Mouse (Mus musculus) CD4-positive helper T cell, adult 2 months (primary cell): ENCODE data around the gene Vstm4.

Experiments
- DNase-seq: peaks from one replicate; pipeline ENCODE4 v3.0.0-alpha.2; 2012; ENCODE audit warnings: low read depth, missing footprints, low spot score

Vstm4 gene

GRCm38 (mm10) chr14:32858941-32859510 lies 2.5 kb downstream of the Vstm4 start:
- DNase-seq = no peak

DNA sequence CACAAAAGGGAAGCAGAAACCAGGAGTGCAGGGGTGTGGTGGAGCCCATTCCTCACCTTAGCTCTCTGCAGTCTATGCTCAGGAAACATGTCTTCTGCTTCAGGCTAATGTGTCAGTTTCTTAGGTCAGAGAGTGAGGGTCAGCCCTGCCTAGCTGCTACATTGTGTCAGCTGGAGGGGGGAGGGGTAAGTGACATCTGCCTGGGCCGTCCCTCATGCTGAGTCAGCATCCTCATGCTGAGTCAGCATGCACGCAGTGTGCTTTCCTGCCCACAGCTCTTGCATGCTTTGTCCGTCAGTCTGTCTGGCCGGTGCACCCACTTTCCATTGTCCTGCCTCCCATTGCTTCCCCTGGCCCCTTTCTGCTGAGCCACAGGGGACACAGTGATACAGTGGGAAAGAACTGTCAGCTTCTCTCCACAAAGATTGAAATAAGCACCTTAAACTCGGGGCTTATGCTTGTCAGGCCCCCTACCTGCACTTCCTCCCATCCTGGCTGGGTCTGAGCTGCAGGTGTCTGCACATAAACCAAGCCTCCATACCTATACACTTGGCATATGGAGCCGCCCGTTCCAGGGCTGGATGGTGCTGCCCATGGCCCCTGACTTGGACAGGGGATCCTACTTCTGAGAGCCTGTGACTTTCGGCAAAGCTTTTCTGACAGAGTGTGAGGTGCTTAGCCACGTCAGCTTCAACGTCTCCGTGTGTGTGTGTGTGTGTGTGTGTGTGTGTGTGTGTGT lies 3.4 kb downstream of the Vstm4 start:
- no peak for DNase-seq

GRCm38 (mm10) chr14:32861149-32861581 lies 4.6 kb downstream of the Vstm4 start:
- no peak for DNase-seq

DNA sequence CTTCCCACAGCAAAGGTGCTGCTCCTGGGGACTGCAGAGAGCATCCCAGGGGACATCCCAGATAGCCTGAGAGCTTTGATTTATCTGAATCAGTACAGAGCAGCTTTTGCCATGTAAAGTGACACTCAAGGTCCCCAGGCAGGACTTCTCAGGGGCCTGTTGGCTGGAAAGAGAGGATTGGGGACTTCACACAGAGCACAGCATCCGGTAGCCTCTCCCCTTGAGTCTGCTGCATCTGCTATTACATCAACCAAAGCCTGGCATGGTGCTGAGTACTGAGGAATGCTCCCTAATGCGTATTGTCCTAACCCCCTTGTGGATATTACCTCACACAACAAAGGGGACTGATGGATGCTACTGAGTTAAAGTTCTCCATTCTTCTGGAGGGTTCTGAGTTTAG lies 5.1 kb downstream of the Vstm4 start:
- no peak for DNase-seq

DNA sequence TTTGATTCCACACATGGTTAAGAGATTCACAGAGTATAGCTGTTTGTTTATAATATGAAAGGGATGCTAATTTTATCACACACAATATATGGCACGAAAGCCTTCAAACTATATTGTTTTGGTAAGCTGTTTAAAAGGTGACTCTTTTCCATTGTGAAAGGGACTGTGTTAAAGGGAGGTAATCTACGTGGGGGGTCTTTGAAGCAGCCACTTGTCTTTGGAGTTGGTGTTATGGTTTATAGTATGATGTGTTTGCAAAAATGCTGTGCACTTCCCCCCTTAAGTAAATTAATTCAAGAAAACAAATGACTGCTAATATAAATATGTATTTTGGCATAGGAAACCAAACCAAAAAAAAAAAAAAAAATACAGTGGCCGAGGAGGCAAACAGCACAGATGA lies 8.8 kb downstream of the Vstm4 start:
- no peak for DNase-seq

DNA sequence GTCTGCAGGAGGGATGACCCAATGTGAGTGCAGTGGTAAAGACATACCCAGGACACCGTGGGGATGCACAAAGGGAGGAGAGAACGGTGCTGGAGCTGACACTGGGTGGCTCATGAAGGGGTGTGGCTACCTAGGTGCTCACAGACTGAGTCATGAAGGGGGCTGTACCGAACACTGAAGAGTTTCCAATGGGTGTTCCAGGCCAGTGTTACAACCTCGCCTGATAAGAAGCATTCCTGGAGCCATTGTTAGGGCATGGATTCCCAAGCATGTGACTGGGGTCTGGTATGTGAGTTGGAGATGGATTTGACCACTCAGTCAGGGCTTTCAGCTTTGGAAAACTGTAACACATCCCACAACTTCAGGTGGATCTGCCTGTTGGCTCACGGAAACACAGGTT lies 15.4 kb downstream of the Vstm4 start:
- no peak for DNase-seq

- no peak for DNase-seq
These were observed 21.0 kb downstream of the Vstm4 start for GRCm38 (mm10) chr14:32877549-32877948.

- no peak for DNase-seq
These were observed 23.8 kb downstream of the Vstm4 start for GRCm38 (mm10) chr14:32880332-32880731.

DNA sequence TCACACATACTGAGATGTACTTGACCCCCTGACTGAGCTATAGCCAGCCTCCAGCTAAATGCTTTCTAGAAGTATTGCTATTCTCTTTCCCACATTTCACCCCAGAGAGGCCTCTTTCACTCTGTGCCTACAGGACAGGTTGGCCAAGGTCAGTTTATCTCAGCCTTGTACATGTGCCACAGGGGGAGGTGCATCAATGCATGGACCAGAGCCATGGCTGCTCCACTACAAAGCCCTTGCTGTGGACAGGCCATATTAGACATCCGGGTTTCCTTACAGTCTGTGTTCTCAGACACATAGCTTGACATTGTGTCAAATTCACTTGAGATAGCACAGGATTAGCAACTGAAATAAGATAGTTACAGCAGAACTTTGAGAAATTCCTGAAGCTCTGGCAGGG lies 25.1 kb downstream of the Vstm4 start:
- DNase-seq = no peak

DNA sequence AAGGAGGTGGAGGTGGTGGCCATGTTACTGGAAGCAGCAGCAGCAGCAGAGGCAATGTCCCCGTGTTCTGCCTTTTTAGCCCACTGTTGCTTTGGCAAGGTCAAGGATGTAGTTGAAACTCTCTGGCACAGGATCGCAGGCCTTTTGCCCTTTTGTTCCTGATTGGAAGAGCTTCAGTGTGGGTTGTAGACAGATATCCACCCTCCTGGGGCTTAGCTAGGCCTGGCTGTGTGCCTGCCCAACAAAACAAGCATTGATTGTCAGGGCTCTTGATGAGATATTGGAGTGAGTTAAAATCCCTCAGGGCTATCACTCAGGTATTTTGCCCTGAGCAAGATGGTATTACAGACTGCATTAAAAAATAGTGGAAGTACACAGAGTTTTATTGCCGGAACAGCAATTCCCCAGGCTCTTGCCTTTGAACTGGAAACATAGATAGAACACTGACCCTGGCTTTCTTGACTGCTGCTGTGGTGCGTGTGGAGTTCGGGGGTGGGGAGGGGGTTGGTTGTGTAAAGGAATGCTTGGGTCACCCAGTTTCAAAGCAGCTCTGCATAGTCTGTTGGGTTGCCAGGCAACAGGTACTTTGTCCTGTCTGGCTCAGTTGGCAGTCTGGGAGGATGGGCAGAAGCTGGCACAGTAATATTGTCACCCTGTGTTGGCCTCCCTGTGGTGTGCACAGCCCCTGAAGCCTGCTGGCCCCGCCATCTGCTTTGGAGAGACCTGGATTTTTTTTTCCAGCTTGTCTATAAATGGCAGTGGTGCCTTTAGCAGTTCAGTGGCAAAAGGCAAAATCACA lies 32.5 kb downstream of the Vstm4 start:
- DNase-seq = no peak

DNA sequence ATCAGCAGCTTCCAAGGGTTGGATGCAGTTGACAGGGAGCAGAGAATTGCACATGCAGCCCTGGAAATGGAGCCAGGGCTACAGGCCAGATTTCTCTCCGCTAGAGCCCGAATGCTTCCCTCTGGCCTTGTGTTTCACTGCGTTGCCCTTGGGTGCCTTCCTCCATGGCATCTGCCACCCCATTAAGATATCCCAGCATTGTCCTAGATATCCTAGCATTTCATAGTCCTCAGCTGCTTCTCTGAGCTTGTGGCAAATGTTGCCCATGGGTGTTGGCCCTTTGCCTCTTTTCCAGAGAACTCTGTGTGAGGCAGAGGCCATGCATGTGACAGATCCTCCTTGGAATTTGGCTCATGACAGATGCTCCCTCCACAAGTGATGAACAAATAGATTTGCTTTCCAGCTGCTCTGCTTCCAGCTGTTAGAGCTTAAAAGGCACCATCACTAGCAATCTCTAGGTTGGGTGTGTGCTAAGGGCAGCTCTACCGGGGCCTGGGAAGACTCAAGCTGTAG lies 37.8 kb downstream of the Vstm4 start:
- DNase-seq = no peak

GRCm38 (mm10) chr14:32894878-32895277 lies 38.3 kb downstream of the Vstm4 start:
- no peak for DNase-seq

GRCm38 (mm10) chr14:32896896-32897295 lies 40.3 kb downstream of the Vstm4 start:
- no peak for DNase-seq

GRCm38 (mm10) chr14:32903203-32903602 lies 46.6 kb downstream of the Vstm4 start:
- no peak for DNase-seq

- DNase-seq = no peak
These were observed 50.0 kb downstream of the Vstm4 start for GRCm38 (mm10) chr14:32906545-32906944.

- DNase-seq = no peak
These were observed 52.6 kb downstream of the Vstm4 start for GRCm38 (mm10) chr14:32909112-32909511.

DNA sequence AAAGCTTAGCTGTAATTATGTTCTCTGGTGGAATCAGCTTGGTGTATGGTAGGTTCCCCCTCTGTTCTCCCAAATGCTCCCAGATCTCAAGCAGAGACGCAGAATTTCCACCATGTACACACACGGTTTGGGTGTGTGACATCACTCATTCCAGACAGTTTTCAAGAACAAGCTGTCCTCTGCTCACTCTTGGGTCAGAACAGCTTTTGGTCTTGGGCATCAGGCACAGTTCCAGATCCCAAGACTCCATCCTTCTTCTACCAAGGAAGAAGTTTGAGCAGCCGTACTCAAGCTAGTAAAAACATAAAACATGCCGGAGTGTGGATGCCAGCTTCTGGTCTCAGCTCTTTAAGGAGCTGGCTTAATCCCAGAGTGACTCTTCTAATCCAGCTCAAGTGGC lies 54.6 kb downstream of the Vstm4 start:
- DNase-seq = no peak

- DNase-seq = no peak
These were observed 58.8 kb downstream of the Vstm4 start for GRCm38 (mm10) chr14:32915360-32915759.

DNA sequence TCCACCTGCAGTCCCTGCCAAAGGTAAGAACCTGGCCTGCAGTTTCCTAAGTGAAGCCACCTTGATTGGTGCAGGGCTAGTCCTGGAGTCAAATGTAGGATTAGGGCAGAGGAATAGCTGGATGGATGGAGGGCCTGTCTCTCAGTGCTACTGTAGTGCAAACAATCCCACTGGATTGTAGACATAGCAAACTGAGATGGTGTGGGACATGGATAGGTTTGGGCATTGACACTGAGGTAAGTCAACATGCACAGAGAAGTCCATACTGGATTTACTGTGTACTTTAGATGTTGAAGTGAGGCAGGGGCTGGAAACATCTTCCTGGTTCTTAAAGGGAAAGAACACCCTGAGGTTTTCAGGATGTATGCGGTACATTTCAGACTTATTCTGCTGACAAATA lies 61.4 kb downstream of the Vstm4 start:
- DNase-seq = no peak

DNA sequence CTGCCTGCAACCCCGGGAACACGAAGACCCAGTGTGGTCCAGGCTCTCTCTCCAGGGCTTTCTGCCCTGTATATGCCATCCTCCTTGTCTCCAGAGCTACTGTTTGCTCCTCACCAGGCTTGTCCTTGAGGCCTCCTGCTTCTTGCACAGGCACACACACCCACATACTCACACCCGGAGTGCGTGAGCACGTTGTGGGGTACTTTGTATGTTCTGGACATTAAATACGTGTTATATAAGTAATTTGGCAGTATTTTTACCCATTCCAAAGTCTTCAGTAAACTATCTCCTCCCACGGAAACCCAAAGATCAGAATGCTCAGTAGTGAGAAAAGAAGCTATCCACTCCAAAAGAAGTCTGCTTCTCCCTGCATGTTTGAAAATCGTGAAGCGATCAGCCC lies 67.3 kb downstream of the Vstm4 start:
- DNase-seq = no peak

- DNase-seq = no peak
These were observed 75.2 kb downstream of the Vstm4 start for GRCm38 (mm10) chr14:32931709-32932108.

DNA sequence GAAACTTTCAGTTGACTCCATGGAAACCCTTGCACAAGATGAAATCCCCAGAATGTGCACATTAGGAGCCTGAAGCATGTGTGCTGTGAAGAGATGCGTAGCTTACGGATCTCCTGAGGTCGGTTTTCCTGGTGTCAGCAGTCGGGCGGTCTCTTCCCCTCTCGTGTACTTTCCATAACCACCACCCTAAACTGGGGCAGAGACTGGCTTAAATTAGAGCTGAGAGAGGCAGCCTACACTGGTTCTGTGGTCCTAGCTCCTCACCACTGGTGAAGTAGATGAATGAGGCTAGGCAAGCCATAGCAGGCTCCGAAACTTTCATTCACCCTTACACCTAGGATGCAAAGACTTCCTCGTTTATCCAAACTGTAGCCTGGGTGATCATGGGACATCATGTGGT lies 75.7 kb downstream of the Vstm4 start:
- no peak for DNase-seq

- DNase-seq = no peak
These were observed 77.5 kb downstream of the Vstm4 start for GRCm38 (mm10) chr14:32934064-32934463.
